Mouse (Mus musculus) left cerebral cortex, postnatal 25 days (tissue): ENCODE data around the gene Akap13. TPM values are rescaled to one million over a fixed set of nuclear protein-coding genes. Genes with fewer than 3 reads are reported as not detected.
"Not testable (repeated sequence)": the region's sequence is repeated elsewhere in the genome, so short reads cannot be mapped to it uniquely, and the experiment has no call there.

Experiments used
- DNase-seq, 2 experiments: peaks; one replicate each; pipeline ENCODE4 v3.0.0; 2022; ENCODE audit warnings: low spot score in 2 of 2, mixed read lengths in 1 of 2
- intact Hi-C: fragments of 180-260 bp; cut with DNase I; formaldehyde crosslinking; loops from one replicate; pipeline ENCODE4 v1.15.1; 2025
- total RNA-seq, 2 experiments: library from RNA; stranded (reverse); gene quantifications; 2 replicates each; pipeline ENCODE4 v1.2.3; 2021

Akap13 gene
- total RNA-seq, 2 experiments from 2014 or later = 23.1 to 24.3 TPM

DNA sequence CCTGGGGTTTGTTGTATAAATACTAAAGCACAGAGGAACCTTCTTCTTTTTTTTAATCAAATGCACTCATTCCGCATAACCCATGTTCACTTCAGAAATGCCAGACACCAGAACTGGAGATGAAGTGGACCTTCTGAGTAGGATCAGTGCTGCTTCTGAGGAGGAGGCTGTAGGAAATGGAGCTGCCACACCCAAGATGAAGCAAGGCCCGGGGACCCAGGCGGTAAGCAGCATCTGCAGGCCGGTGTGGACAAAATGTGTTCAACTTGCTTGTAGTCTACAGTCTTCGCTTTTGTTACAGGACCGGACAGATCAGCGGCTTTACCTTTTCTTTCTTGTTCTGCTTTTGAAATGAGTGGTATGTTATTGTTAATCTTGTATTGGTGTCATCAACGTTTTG is 159.5 kb downstream of the Akap13 start:
- no peak for DNase-seq
- intact Hi-C loops = no loop called here

DNA sequence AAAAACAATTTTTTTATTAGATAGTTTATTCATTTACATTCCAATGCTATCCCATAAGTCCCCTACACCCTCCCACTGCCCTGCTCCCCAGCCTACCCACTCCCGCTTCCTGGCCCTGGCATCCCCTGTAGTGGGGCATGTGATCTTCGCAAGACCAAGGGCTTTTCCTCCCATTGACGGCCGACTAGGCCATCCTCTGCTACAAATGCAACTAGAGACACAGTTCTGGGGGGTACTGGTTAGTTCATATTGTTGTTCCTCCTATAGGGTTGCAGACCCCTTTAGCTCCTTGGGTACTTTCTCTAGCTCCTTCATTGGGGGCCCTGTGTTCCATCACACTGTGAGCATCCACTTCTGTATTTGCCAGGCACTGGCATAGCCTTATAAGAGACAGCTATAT is 161.9 kb downstream of the Akap13 start:
- DNase-seq, intact Hi-C loops: not testable (repeated sequence)

DNA sequence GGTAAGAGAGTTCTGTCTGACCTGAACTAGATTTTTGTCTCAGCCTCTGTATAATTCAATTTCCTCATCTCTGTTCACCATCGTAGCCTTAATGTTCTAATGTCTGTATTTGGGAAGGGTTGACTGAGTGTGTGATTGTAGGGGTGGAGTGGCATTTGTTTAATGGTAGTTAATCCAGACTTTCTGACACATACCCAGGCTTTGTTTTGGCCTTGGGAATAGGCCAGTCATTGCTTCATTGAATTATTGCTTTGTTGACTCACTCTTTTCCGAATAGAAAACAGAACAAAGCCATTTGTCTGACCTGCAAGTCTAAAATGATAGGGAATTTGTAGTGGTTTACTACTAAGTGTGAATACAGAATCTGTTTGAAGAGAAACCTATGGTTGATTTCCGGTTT is 163.4 kb downstream of the Akap13 start:
- DNase-seq = no peak
- intact Hi-C loops = no loop called here

DNA sequence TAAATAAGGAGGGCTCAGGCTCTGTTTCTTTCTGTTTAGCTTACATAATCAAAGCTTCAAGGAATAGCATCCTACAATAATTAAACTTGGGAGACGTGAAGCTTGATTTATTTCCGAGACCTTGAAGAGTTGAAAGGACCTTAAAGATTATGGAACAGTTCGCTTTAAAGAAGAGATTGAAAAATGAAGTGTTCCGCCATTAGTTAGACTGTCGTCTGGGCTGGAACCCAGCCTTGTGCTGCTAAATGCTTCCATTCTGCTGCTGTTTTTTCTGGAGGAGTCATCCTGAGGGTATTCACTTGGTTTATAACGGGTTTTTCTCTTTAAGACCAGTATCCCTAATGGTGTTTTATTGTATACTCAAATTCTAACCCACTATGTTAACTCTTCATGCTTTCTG is 164.5 kb downstream of the Akap13 start:
- no peak for DNase-seq
- intact Hi-C loops = no loop called here

DNA sequence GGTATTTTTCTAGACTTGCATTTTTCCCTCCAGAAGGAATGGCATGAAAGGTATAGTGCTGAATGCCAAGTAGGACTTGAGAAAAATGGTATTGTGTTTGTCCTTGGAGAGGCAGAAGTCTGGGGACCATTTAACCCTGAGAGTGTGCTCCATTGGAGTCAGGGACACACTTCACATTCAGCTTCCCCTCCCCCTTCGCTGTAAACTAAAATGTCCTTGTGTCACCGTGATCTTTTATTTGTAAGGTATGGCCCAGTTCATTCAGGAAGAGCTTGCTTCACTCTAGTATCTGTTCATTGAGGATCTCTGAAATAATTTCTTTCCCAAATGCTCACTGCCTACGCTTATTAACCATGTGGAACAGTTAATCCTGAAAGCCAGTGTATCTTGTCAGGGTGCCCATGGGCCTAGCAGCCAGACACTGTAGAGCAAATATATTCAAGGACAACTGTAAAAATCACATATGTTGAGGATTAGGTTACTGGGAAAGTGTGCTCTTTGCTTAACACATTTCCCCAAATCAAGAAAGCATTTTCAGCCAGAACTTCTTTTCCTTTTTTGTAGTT is 165.1 kb downstream of the Akap13 start:
- intact Hi-C loops = no loop called here
- no peak for DNase-seq

DNA sequence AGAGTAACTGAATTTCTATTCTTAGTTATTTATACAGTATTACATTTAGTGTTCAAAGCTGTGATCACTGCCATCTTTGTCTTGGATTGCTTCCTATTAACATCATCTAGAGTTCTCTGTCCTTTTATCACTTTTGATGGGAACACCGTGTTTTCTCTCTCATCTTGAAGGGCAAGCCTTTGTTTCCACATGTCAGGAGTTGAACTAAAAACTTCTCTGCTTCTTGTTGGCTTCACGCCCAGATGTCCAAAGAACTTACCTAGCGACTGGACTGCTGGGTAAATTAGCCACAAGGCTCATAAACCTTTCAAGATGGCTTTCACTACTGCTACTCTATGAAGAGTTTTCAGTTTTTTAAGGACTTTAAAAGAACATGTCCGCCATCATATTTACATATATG is 165.6 kb downstream of the Akap13 start:
- DNase-seq = no peak
- intact Hi-C loops = no loop called here

DNA sequence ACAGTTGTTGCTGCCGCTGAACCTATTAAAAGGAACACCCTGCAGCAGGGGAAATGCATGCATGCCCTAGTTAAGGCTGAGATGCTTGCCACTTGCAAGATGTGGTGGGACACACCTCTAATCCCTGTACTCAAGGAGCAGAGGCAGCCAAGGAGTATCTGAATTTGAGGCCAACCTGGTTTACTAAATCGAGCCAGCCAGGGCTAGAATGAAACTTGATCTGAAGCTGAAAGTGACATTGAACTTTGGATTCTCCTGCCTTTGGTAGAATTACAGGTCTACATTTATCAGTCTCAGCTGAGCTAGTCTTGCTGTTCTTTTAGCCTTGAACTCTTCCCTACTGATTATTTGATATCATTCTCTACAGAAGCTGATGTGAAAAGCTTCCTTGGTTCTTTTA is 172.5 kb downstream of the Akap13 start:
- no peak for DNase-seq
- intact Hi-C loops = no loop called here

DNA sequence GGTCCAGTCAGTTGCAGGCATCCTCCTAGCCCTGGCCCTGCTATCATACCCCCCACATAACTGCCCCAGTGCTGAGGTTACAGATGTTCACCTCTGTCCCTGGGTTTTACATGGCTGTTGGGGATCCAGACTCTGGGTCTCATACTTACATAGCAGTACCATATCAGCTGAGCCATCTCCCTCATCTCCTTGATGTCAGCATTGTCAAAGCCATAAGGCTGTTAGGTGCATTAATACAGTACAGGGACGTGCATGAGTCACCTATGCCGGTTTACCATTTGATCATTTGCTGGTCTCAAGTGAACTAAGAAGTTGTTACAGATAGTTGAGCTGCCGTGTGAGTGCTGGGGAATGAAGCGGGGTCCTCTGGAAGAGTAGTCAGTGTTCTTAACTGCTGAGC is 174.3 kb downstream of the Akap13 start:
- DNase-seq = no peak
- intact Hi-C loops = loop anchor here (10.0 kb wide), 1 partner anchor 1655 kb away; no protein-coding TSS in a partner anchor

DNA sequence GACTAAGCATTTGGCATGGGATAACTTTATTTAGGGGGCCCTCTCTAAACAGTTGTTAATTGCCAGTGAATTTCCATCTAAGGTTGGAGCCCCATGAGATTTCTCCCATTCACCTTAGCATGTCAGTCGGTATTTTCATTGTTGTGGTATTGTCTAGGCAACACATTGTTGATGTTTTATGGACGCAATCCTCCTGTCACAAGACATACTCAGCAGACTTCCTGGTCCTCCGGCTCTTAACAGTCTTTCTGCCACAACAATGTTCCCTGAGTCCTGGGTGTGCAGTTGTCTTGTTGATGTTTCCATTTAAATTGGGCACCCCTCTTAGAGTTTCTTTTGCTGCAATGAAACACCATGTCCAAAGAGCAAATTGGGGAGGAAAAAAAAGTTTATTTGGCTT is 177.6 kb downstream of the Akap13 start:
- no peak for DNase-seq
- intact Hi-C loops = loop anchor here (10.0 kb wide), 1 partner anchor 1652 kb away; no protein-coding TSS in a partner anchor

DNA sequence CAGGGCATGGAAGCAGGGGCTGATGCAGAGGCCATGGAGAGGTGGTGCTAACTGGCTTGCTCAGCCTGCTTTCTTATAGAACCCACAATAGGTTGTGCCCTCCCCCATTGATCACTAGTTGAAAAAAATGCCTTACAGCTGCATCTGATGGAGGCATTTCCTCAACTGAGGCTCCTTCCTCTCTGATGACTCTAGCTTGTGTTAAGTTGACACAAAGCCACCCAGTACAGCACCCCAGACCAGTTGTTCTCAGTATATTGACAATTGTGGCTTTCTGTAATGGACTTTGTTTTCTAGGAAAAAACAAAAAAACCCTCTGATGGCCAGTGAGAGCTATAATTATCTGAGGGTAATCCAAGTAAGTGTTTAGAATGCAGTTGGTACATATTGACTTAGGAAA is 178.1 kb downstream of the Akap13 start:
- intact Hi-C loops = loop anchor here (10.0 kb wide), 1 partner anchor 1651 kb away; no protein-coding TSS in a partner anchor
- DNase-seq = no peak

DNA sequence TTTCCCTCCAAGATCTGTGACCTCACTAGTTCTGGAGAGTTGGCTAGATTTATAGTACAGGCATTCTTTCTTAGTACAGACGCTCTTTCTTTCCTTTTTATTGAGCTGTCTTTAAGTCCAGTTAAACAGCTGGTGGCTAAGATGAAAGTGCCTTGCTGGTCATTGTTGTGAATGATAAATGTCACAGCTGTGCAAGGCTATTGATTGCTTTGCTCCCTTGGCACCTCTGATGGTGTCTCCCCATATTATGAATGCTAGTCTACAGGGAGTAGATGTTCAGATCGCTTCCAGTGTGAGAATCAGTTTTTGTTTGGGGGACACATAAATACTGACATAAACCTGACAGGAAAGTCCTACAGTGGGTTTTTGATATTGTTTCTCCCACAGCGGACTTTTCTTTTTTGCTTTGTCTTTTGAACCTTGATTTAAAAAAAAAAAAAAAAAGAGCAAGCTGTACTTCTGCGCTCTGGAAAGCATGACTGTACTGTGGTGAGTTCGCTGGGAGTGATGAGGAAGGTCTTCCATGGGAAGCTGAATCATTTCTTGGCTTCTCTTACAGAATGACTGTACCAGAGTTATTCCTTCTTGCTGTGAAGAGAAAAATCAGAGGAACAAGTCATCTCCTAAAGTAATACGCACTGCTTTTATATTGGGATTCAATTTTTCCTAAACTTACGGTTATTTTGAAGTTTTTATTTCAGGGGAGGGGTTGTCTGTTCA is 178.6 kb downstream of the Akap13 start:
- peak in 1 of 2 experiments; percentile 38 for DNase-seq
- intact Hi-C loops = loop anchor here (10.0 kb wide), 1 partner anchor 1651 kb away; no protein-coding TSS in a partner anchor

DNA sequence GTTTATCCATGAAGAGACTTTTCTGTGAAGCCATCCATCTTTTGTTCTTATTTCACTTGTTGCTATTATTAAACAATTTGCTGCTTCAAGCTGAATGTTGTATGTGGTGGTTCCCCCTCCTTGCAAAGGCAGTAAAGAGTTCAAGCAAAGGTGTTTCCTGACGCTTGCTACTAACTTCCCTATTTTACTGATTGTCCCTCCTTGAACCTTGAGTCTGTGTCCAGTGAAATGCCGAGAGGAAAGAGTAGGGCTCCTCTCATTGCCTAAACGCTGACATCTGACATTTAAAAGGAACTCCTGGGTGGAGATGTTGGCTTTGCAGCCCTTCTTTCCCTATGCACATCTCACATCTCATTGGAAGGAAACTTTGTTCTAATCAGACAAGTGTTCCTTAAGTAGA is 183.4 kb downstream of the Akap13 start:
- no peak for DNase-seq

DNA sequence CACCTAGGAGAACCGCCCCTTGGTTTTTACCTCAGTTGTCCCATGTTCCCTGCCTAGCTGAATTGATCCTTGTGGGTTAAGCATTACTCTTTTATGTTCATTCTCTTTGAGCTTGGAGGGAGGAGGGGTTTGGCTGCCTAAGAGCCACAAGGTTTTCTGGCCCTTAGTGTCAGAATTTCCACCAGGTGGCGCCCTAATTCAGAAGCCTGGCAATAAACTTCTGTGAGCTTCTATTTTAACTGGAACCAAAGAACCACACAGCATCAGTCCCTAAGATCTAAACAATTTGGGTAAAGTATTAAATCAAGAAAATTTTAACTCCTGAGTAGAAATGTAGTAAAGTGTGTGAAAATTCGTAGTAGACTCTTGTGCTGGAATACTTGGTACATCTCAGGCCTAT is 184.2 kb downstream of the Akap13 start:
- DNase-seq = peak; percentile 69 to 71
- intact Hi-C loops = loop anchor here (2.0 to 10.0 kb wide), 2 partner anchors 99 to 1645 kb away; no protein-coding TSS in a partner anchor

More for the DNA sequence above, 183.4 kb downstream of the Akap13 start:
- intact Hi-C loops = loop anchor here (2.0 to 10.0 kb wide), 2 partner anchors 100 to 1646 kb away; no protein-coding TSS in a partner anchor

DNA sequence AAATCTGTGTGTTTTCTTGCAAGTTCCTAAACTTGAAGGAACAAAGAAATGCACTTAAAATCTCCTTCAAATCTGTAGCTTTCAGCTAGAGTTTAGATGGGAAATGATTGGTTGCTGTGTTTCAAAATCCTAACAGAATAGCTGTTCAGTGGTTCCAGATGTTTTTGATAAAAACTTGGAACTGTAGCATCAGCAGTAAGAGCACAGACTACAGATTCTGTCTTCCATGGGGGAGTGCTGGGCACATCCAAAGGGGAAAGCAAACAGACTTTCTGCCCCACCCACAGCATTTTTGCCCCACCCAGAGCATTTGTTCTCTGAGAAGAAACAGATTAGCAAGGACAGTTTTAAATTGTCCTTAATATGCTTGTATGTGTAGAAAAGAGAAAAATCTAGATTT is 184.7 kb downstream of the Akap13 start:
- intact Hi-C loops = no loop called here
- DNase-seq = no peak

DNA sequence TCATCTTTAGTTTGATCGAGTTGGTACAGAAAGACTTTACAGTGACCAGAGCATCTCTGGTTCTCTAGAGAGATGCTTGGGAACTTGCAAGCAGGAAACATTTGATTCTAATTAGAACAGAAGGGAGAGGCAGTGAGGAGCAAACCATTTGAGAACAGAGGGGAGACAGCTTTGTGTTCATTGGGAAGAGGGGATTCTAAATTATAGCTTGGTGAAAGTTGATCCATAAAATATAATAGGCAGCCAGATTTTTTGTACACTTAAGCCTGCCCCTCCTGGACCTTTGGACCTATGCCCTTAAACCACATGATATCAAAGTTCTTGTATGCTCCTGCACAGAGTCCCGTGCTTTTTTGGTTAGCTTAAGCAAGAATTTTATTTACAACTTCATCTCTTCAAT is 185.3 kb downstream of the Akap13 start:
- DNase-seq = no peak
- intact Hi-C loops = no loop called here

DNA sequence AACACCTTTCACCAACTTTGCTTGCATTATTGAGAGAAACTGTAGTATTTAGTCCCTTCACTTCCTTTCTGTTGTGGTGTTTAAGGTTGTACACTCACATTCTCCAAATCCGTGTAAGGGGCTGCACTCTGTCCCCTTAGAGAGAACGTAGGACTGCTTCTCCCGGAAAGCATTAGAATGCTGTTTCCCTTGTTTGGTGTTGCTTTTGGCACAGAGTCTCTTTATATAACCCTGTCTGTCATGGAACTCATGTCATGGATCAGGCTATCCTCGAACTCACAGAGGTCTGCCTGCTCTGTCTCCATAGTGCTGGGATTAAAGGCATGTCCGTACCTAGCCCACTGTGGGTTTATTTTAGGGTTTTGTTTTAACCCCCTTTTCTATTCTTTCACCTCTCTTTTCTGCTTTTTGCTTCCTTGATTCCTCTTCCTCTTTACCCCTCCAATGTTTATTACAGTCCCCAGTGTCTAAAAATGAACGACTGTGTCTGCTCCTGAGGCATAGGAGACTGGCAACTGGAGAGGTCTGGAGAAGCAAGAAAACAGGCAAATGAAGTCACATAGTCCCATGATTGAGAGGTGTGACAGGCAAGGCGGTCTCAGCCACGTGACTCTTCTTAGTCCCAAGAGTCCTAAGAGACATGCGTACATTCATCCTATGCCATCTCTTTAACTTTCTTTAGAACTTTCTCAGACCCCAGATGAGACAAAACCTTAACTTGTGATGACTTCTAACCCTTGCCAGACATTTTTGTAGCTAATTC is 186.3 kb downstream of the Akap13 start:
- intact Hi-C loops = no loop called here
- DNase-seq = no peak

DNA sequence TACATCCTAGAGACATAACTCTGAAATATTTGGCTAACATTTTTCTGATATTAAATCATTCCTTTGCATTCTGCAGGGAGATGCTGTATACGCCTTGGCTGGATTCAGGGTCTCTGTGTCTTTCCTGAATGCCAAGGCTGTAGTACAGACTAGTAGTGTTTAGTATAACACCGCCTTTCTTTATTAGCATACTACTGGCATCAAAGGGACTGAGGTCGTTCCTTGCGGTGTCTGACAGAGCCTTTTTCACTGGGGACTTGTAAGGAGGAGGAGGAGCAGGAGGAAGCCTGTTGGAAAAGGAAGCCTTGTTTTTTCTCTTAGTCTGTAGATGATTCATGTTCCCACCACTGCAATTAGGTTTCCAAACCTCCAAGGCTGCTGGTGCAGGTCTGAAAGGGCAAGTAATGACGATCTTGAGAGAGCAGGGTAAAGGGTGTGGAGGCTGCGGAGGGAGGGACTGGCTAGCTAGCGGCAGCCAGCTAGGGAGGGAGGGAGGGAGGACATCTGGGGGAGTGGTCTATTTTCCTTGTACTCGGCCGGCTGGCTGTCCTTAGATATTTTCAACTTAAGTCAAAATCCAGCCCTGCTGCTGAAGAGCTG is 186.9 kb downstream of the Akap13 start:
- DNase-seq = peak in 1 of 2 experiments; percentile 45
- intact Hi-C loops = no loop called here

DNA sequence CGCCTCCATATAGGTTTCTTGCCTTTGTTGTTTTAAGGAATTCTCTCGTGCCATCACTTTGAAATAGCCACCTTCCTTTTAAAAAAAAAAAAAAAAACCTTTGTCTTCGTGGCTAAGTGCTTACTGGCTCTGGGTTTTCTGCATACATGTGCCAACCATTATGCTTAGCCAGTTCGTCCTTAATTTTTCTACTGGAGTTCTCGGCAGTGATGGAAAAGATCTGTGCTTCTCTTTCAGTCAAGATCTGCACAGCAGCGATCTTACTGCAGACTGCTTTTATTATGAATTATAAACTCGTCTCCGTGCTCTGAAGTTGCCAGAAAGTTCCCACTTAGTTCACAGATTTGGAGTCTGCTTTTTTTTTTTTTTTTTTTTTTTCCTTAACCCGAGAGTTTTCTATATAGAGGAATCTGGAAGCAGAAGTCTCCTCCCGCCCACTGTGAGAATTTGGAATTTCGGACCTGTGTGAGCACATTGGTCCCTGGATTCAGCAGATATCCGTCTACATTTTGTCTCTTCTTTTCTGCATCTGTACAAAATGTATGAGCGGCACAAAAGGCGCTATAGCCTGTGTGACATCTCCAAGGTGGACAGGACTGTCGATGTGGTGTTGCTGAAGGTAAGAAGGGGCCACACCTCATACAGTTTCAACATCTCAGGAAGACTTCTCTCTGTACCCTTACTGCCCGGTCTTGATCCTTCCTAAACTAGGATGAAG is 187.7 kb downstream of the Akap13 start:
- intact Hi-C loops = no loop called here
- DNase-seq = peak in 1 of 2 experiments; percentile 21

DNA sequence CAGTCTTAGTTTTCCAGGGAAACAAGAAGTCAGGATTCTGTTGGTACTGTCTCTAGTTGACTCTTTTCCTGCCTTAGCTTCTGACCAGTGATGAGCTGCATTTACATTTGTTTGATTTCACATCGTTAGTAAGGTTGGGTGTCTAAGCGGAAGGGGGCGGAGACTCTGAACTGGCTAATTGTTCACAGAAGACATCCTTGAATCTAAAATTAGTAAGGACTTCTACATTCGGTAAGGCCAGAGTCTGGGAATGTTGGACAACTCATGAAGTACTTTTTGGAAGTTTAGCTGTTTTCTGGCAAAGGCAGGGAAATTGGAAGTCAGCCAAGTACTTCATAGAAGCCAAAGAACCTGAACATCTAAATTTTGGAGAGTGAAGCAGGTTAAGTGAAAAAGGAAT is 188.7 kb downstream of the Akap13 start:
- DNase-seq = no peak
- intact Hi-C loops = no loop called here
